Mouse (Mus musculus) hindbrain, embryonic 16.5 days (tissue): ENCODE measurements around the gene B9d1. TPM values are rescaled to one million over a fixed set of nuclear protein-coding genes. Genes with fewer than 3 reads are reported as not detected.

Experiments used
- ATAC-seq: fragments of 200-750 bp; cut with Nextera tagmentation; 2 replicates; pipeline ENCODE4 v1.8.0; 2017; ENCODE audit warnings: moderate TSS enrichment, moderate library complexity
- H3K27ac ChIP-seq: fragments of 300-500 bp; sonication (generic); 2 replicates; pipeline ENCODE4 v1.5.1; 2014; ENCODE audit warnings: low read depth, mild to moderate bottlenecking, control low read depth, low read length, moderate library complexity
- H3K27me3 ChIP-seq: fragments of 300-500 bp; sonication (generic); replicated peaks from 2 replicates; pipeline ENCODE4 v1.6.1; 2014; ENCODE audit warnings: low read length; ENCODE audit not compliant: control insufficient read depth, insufficient read depth
- H3K36me3 ChIP-seq: fragments of 300-500 bp; sonication (generic); 2 replicates; pipeline ENCODE4 v1.6.1; 2014; ENCODE audit warnings: mild to moderate bottlenecking, low read length, moderate library complexity, mixed read lengths; ENCODE audit not compliant: control insufficient read depth, insufficient read depth
- H3K4me1 ChIP-seq: fragments of 300-500 bp; sonication (generic); 2 replicates; pipeline ENCODE4 v1.6.1; 2014; ENCODE audit warnings: low read depth, low read length; ENCODE audit not compliant: control insufficient read depth, insufficient read depth
- H3K4me2 ChIP-seq: fragments of 300-500 bp; sonication (generic); 2 replicates; pipeline ENCODE4 v1.6.1; 2014; ENCODE audit warnings: mild to moderate bottlenecking, low read length, control low read depth, moderate library complexity
- H3K4me3 ChIP-seq: fragments of 300-500 bp; sonication (generic); 2 replicates; pipeline ENCODE4 v1.5.1; 2014; ENCODE audit warnings: mild to moderate bottlenecking, low read length, control low read depth, moderate library complexity
- H3K9ac ChIP-seq: fragments of 300-500 bp; sonication (generic); 2 replicates; pipeline ENCODE4 v1.6.1; 2014; ENCODE audit warnings: low read depth, mild to moderate bottlenecking, control low read depth, low read length, moderate library complexity
- H3K9me3 ChIP-seq: fragments of 300-500 bp; sonication (generic); 2 replicates; pipeline ENCODE4 v1.6.1; 2014; ENCODE audit warnings: mild to moderate bottlenecking, low read length, moderate library complexity; ENCODE audit not compliant: control insufficient read depth
- WGBS: fragments of 180-500 bp; shearing (Covaris S2); extraction: QIAGEN DNeasy Blood & Tissue Kit; methylation state at CpG from one replicate; pipeline ENCODE4 v1.1.7; 2014; 5-methylcytosine and 5-hydroxymethylcytosine counted together
- polyA plus RNA-seq: library from polyadenylated mRNA; unstranded; fragments of >200 nt; fragmentation: Nextera tagmentation; extraction: Ambion mirVana; gene quantifications from 2 replicates; pipeline ENCODE4 v1.2.1, GENCODE M21; 2015

Gene B9d1
- polyA plus RNA-seq, 1 experiment from 2014 or later = 36.2 TPM

GRCm38 (mm10) chr11:61486458-61487219 lies 18.3 kb upstream of the B9d1 start:
- H3K4me2 ChIP-seq = no peak overlapping the region
- no peak for ATAC-seq
- peaks cover 31% of the 10 kb centered on the region for H3K4me1 ChIP-seq
- H3K27me3 ChIP-seq = no peaks in the 10 kb centered on the region
- H3K27ac ChIP-seq = no peak overlapping the region
- no peak overlapping the region for H3K9ac ChIP-seq
- peaks cover 33% of the 10 kb centered on the region for H3K36me3 ChIP-seq
- no peaks in the 10 kb centered on the region for H3K9me3 ChIP-seq
- WGBS = 77% methylated on average over 14 of the region's 14 CpGs
- no peak overlapping the region for H3K4me3 ChIP-seq

GRCm38 (mm10) chr11:61487401-61487800 lies 17.5 kb upstream of the B9d1 start:
- H3K9ac ChIP-seq = no peak overlapping the region
- no peak overlapping the region for H3K4me3 ChIP-seq
- no peak overlapping the region; the same call in 1 of the 2 replicates for H3K27ac ChIP-seq
- 32% methylated on average over 2 of the region's 2 CpGs for WGBS
- H3K27me3 ChIP-seq = no peaks in the 10 kb centered on the region
- H3K36me3 ChIP-seq = peaks cover 33% of the 10 kb centered on the region
- no peak for ATAC-seq
- H3K4me1 ChIP-seq = peaks cover 31% of the 10 kb centered on the region
- H3K9me3 ChIP-seq = no peaks in the 10 kb centered on the region
- H3K4me2 ChIP-seq = no peak overlapping the region

- H3K4me2 ChIP-seq = no peak overlapping the region
- WGBS = 79% methylated on average over 7 of the region's 7 CpGs
- H3K27ac ChIP-seq = peak overlapping the region; percentile 44; the same call in 1 of the 2 replicates
- ATAC-seq = no peak
- H3K4me3 ChIP-seq = no peak overlapping the region
- H3K9me3 ChIP-seq = no peaks in the 10 kb centered on the region
- no peak overlapping the region for H3K9ac ChIP-seq
- H3K4me1 ChIP-seq = peaks cover 36% of the 10 kb centered on the region
- H3K36me3 ChIP-seq = peaks cover 36% of the 10 kb centered on the region
- no peaks in the 10 kb centered on the region for H3K27me3 ChIP-seq
Observed at GRCm38 (mm10) chr11:61487936-61488335, 17.0 kb upstream of the B9d1 start.

- Histone ChIP-seq H3K4me1 (peaks cover 39% of the 10 kb centered on the region), H3K9ac (no peak overlapping the region), H3K9me3 (no peaks in the 10 kb centered on the region), H3K27me3 (no peaks in the 10 kb centered on the region), H3K36me3 (peaks cover 36% of the 10 kb centered on the region), H3K4me2 (no peak overlapping the region), H3K27ac (no peak overlapping the region), H3K4me3 (no peak overlapping the region)
- 86% methylated on average over 2 of the region's 2 CpGs for WGBS
- no peak for ATAC-seq
Observed at GRCm38 (mm10) chr11:61489085-61489484, 15.9 kb upstream of the B9d1 start.

- H3K4me1 ChIP-seq = peaks cover 32% of the 10 kb centered on the region
- H3K36me3 ChIP-seq = peaks cover 36% of the 10 kb centered on the region
Observed at GRCm38 (mm10) chr11:61489874-61490273, 15.1 kb upstream of the B9d1 start.

GRCm38 (mm10) chr11:61490944-61491520 lies 13.9 kb upstream of the B9d1 start:
- H3K4me1 ChIP-seq = peaks cover 23% of the 10 kb centered on the region
- H3K36me3 ChIP-seq = peaks cover 36% of the 10 kb centered on the region
- H3K4me3 ChIP-seq = no peak overlapping the region
- no peak for ATAC-seq
- H3K27ac ChIP-seq = no peak overlapping the region
- H3K9ac ChIP-seq = no peak overlapping the region
- H3K9me3 ChIP-seq = no peaks in the 10 kb centered on the region
- no peak overlapping the region for H3K4me2 ChIP-seq
- no peaks in the 10 kb centered on the region for H3K27me3 ChIP-seq
- 87% methylated on average over 22 of the region's 22 CpGs for WGBS

More at GRCm38 (mm10) chr11:61489874-61490273, 15.1 kb upstream of the B9d1 start:
- Histone ChIP-seq H3K27ac (no peak overlapping the region), H3K27me3 (no peaks in the 10 kb centered on the region), H3K9me3 (no peaks in the 10 kb centered on the region), H3K4me3 (no peak overlapping the region), H3K9ac (no peak overlapping the region), H3K4me2 (no peak overlapping the region)
- ATAC-seq = no peak
- 90% methylated on average over 4 of the region's 8 CpGs for WGBS

- H3K36me3 ChIP-seq = peaks cover 35% of the 10 kb centered on the region
- peaks cover 20% of the 10 kb centered on the region for H3K4me1 ChIP-seq
- no peaks in the 10 kb centered on the region for H3K9me3 ChIP-seq
- peak overlapping the region; percentile 84 for H3K4me2 ChIP-seq
- peak overlapping the region; percentile 91 for H3K27ac ChIP-seq
- peak overlapping the region; percentile 80 for H3K4me3 ChIP-seq
- H3K27me3 ChIP-seq = no peaks in the 10 kb centered on the region
- 73% methylated on average over 12 of the region's 12 CpGs for WGBS
- no peak for ATAC-seq
- peak overlapping the region; percentile 89 for H3K9ac ChIP-seq
Observed at GRCm38 (mm10) chr11:61492749-61493401, 12.1 kb upstream of the B9d1 start.

GRCm38 (mm10) chr11:61493525-61494128 lies 11.3 kb upstream of the B9d1 start:
- Histone ChIP-seq H3K4me2 (peak overlapping the region; percentile 84), H3K36me3 (peaks cover 28% of the 10 kb centered on the region), H3K27ac (peak overlapping the region; percentile 91), H3K9ac (peak overlapping the region; percentile 89), H3K9me3 (no peaks in the 10 kb centered on the region), H3K4me1 (peaks cover 15% of the 10 kb centered on the region), H3K27me3 (no peaks in the 10 kb centered on the region), H3K4me3 (peak overlapping the region; percentile 80)
- under 1% methylated on average over 30 of the region's 50 CpGs for WGBS
- peak; percentile 68 for ATAC-seq
